Mouse (Mus musculus) ZHBTc4 (cell line): ENCODE measurements around the gene Gpr135.

Source experiments
- DNase-seq: peaks from one replicate; pipeline ENCODE4 v3.0.0-alpha.2; 2011; ENCODE audit warnings: low read depth, low spot score

Gene Gpr135

GRCm38 (mm10) chr12:72070327-72071269 is at the start of gene Gpr135:
TSS of gene Gpr135 (minus strand) at chr12:72071125.
- peak; percentile 96 for DNase-seq

GRCm38 (mm10) chr12:72115686-72116345 is 44.9 kb upstream of the Gpr135 start:
- peak; percentile 82 for DNase-seq

GRCm38 (mm10) chr12:72115126-72115525 is 44.2 kb upstream of the Gpr135 start:
- DNase-seq, result peak; percentile 26

- DNase-seq, result peak; percentile 87
Measured at GRCm38 (mm10) chr12:72104525-72105281, 33.8 kb upstream of the Gpr135 start.

- DNase-seq, result no peak
Measured at GRCm38 (mm10) chr12:72104027-72104426, 33.1 kb upstream of the Gpr135 start.

GRCm38 (mm10) chr12:72102776-72103175 is 31.9 kb upstream of the Gpr135 start:
- DNase-seq, result peak; percentile 48

GRCm38 (mm10) chr12:72096966-72097365 is 26.0 kb upstream of the Gpr135 start:
- DNase-seq, result no peak

- no peak for DNase-seq
Measured at GRCm38 (mm10) chr12:72089802-72090201, 18.9 kb upstream of the Gpr135 start.

GRCm38 (mm10) chr12:72086166-72086825 is 15.4 kb upstream of the Gpr135 start:
- DNase-seq, result no peak

- DNase-seq, result peak; percentile 100
Measured at GRCm38 (mm10) chr12:72085329-72086165, 14.6 kb upstream of the Gpr135 start, which contains the start of the genes L3hypdh and Jkamp. TSS of gene L3hypdh (minus strand) at chr12:72085439. TSS of gene Jkamp (plus strand) at chr12:72085589.

GRCm38 (mm10) chr12:72085024-72085328 is 14.1 kb upstream of the Gpr135 start:
- DNase-seq, result no peak

- DNase-seq, result peak; percentile 45
Measured at GRCm38 (mm10) chr12:72084261-72085023, 13.5 kb upstream of the Gpr135 start.

GRCm38 (mm10) chr12:72083265-72083664 is 12.3 kb upstream of the Gpr135 start:
- no peak for DNase-seq

GRCm38 (mm10) chr12:72082370-72082769 is 11.4 kb upstream of the Gpr135 start:
- DNase-seq, result peak; percentile 73

GRCm38 (mm10) chr12:72081961-72082360 is 11.0 kb upstream of the Gpr135 start:
- DNase-seq, result no peak

GRCm38 (mm10) chr12:72078248-72078647 is 7.3 kb upstream of the Gpr135 start:
- no peak for DNase-seq

GRCm38 (mm10) chr12:72069626-72070326 is 1.1 kb downstream of the Gpr135 start:
- DNase-seq, result no peak

GRCm38 (mm10) chr12:72057780-72058179 is 13.1 kb downstream of the Gpr135 start:
- no peak for DNase-seq

- DNase-seq, result peak; percentile 78
Measured at GRCm38 (mm10) chr12:72053851-72054250, 17.1 kb downstream of the Gpr135 start.
